Mouse (Mus musculus): ENCODE measurements around the gene Lancl3. TPM values are rescaled to one million over a fixed set of nuclear protein-coding genes. Genes with fewer than 3 reads are reported as not detected.

Lancl3 gene
- total and polyA plus RNA-seq, 2 experiments from 2014 or later, result 3.4 to 8.7 TPM

GRCm38 (mm10) chrX:9205121-9205520 is 5.4 kb downstream of the Lancl3 start:
- no peak for DNase-seq (ENCODE audit: low spot score)
- Histone ChIP-seq H3K9ac (replicated peaks; ENCODE audit: low read length) (no peak overlapping the region), H3K9me3 (ENCODE audit: low read length) (no peaks in the 10 kb centered on the region), H3K4me2 (ENCODE audit: low read depth, low read length) (no peak overlapping the region), H3K4me1 (ENCODE audit: insufficient read depth, low read length) (no peaks in the 10 kb centered on the region), H3K27ac (no peak overlapping the region), H3K27me3 (ENCODE audit: insufficient read depth, low read length) (no peaks in the 10 kb centered on the region), H3K36me3 (ENCODE audit: insufficient read depth, low read length) (no peaks in the 10 kb centered on the region), H3K4me3 (ENCODE audit: low read length) (no peak overlapping the region)
- no peak for ATAC-seq
- no peak for TF ChIP-seq CTCF (IDR thresholded peaks at IDR 0.05; ENCODE audit: low read depth)
- WGBS, result 68% methylated on average over 2 of the region's 2 CpGs

- H3K4me3 ChIP-seq (ENCODE audit: low read length), result no peak overlapping the region
- no peaks in the 10 kb centered on the region for H3K36me3 ChIP-seq (ENCODE audit: insufficient read depth, low read length)
- no peaks in the 10 kb centered on the region for H3K4me1 ChIP-seq (ENCODE audit: insufficient read depth, low read length)
- no peak overlapping the region for H3K27ac ChIP-seq
- DNase-seq (ENCODE audit: low spot score) (no peak), ATAC-seq (no peak)
- H3K27me3 ChIP-seq (ENCODE audit: insufficient read depth, low read length), result no peaks in the 10 kb centered on the region
- no peaks in the 10 kb centered on the region for H3K9me3 ChIP-seq (ENCODE audit: low read length)
- H3K4me2 ChIP-seq (ENCODE audit: low read depth, low read length), result no peak overlapping the region
- TF ChIP-seq CTCF (IDR thresholded peaks at IDR 0.05; ENCODE audit: low read depth), result peak; percentile 48
- H3K9ac ChIP-seq (replicated peaks; ENCODE audit: low read length), result no peak overlapping the region
- WGBS, result 90% methylated on average over 2 of the region's 2 CpGs
Observed at GRCm38 (mm10) chrX:9216244-9216643, 16.5 kb downstream of the Lancl3 start.

- no peak for TF ChIP-seq CTCF (IDR thresholded peaks at IDR 0.05; ENCODE audit: low read depth)
- no peak for ATAC-seq
Observed at GRCm38 (mm10) chrX:9219570-9219969, 19.9 kb downstream of the Lancl3 start.

DNA sequence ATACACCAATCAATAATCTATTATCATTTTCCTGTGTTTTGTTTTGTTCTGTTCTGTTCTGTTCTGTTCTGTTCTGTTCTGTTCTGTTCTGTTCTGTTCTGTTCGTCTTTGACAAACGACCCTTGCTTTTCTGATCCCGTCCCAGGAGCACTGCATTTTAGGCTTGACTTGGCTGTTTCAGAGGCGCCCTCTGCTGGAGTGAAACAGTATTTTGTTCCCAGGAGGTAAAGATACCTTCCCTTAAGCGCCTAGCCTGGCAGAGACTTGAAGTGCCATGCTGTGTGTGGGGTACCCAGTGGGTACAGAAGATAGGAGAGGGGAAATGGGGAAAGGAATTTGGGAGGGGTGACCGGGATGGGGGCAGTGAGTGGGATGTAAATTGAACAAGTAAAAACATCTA is 21.5 kb downstream of the Lancl3 start:
- H3K36me3 ChIP-seq (ENCODE audit: insufficient read depth, low read length), result no peaks in the 10 kb centered on the region
- H3K9me3 ChIP-seq (ENCODE audit: low read length), result no peaks in the 10 kb centered on the region
- no peak overlapping the region for H3K4me2 ChIP-seq (ENCODE audit: low read depth, low read length)
- 41% methylated on average over 6 of the region's 6 CpGs for WGBS
- no peak overlapping the region for H3K9ac ChIP-seq (replicated peaks; ENCODE audit: low read length)
- no peaks in the 10 kb centered on the region for H3K27me3 ChIP-seq (ENCODE audit: insufficient read depth, low read length)
- peak; percentile 62 for TF ChIP-seq CTCF (IDR thresholded peaks at IDR 0.05; ENCODE audit: low read depth)
- no peak overlapping the region for H3K4me3 ChIP-seq (ENCODE audit: low read length)
- ATAC-seq, result no peak
- DNase-seq (ENCODE audit: low spot score), result peak; percentile 30
- H3K4me1 ChIP-seq (ENCODE audit: insufficient read depth, low read length), result no peaks in the 10 kb centered on the region
- H3K27ac ChIP-seq, result no peak overlapping the region

More at GRCm38 (mm10) chrX:9219570-9219969, 19.9 kb downstream of the Lancl3 start:
- Histone ChIP-seq H3K27ac (no peak overlapping the region), H3K9me3 (ENCODE audit: low read length) (no peaks in the 10 kb centered on the region), H3K4me3 (ENCODE audit: low read length) (no peak overlapping the region), H3K36me3 (ENCODE audit: insufficient read depth, low read length) (no peaks in the 10 kb centered on the region), H3K27me3 (ENCODE audit: insufficient read depth, low read length) (no peaks in the 10 kb centered on the region), H3K4me1 (ENCODE audit: insufficient read depth, low read length) (no peaks in the 10 kb centered on the region), H3K9ac (replicated peaks; ENCODE audit: low read length) (no peak overlapping the region), H3K4me2 (ENCODE audit: low read depth, low read length) (no peak overlapping the region)
- no peak for DNase-seq (ENCODE audit: low spot score)
- 87% methylated on average over 3 of the region's 3 CpGs for WGBS

DNA sequence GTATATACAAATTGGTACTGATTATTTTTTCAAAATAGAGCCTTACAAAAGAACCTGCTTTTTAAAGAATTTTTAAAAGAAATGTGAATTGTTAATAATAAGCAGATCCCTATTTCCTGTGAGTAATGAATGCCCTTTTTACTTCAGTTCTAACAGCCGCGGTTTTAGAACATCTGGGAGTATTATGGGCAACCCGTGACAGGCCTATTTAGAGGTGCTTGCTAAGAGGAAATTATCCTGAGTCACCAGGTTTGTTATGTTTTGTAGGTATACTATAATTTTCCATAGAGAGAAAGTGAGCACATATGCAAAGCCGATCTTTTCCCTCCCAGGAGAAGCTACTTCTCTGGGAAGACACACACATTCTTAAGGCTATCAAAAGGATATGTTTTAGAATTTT is 22.0 kb downstream of the Lancl3 start:
- no peaks in the 10 kb centered on the region for H3K27me3 ChIP-seq (ENCODE audit: insufficient read depth, low read length)
- no peak overlapping the region for H3K27ac ChIP-seq
- DNase-seq (ENCODE audit: low spot score) (no peak), ATAC-seq (no peak)
- no peaks in the 10 kb centered on the region for H3K4me1 ChIP-seq (ENCODE audit: insufficient read depth, low read length)
- no peaks in the 10 kb centered on the region for H3K9me3 ChIP-seq (ENCODE audit: low read length)
- H3K4me3 ChIP-seq (ENCODE audit: low read length), result no peak overlapping the region
- WGBS, result 78% methylated on average over 4 of the region's 4 CpGs
- no peaks in the 10 kb centered on the region for H3K36me3 ChIP-seq (ENCODE audit: insufficient read depth, low read length)
- no peak for TF ChIP-seq CTCF (IDR thresholded peaks at IDR 0.05; ENCODE audit: low read depth)
- H3K4me2 ChIP-seq (ENCODE audit: low read depth, low read length), result no peak overlapping the region
- H3K9ac ChIP-seq (replicated peaks; ENCODE audit: low read length), result no peak overlapping the region

DNA sequence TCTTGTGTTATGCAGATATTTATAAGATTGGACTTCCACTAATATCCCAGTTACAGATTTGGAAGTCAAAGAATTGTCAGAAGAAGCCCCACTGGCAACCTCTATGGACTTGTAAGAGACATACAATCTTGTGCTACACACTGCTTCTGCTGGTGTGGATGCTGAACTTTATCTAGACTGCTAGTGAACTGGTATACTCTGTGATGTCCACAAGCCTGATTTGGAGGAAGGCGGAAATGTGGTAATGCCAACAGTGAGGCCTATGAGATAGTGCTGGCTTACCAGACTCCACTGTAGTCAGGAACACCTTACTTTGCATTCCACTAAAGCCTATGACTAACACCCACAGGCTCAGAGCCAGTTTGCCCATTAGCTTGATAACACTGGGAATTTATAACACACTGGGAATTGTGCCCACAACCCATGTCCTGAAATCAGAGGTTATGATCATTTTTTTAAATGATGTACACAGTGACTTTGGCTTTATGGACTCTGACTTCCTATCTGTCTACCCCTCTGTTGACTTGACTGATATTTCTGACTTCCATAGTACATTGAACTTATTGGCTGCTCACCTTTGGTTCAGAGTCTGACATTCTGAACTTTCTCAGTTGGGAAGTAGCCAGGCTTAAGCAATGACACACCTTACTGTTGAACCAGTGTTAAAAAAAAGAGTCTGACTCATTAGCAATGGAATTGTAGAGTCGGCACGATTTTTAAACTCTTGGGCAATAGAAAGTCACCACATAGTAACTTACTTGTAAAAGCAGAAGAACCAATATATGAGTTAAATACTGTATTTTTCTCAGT is 22.9 kb downstream of the Lancl3 start:
- 85% methylated on average over 3 of the region's 3 CpGs for WGBS
- H3K4me2 ChIP-seq (ENCODE audit: low read depth, low read length), result no peak overlapping the region
- ATAC-seq (no peak), DNase-seq (ENCODE audit: low spot score) (no peak)
- H3K4me1 ChIP-seq (ENCODE audit: insufficient read depth, low read length), result no peaks in the 10 kb centered on the region
- no peak overlapping the region for H3K4me3 ChIP-seq (ENCODE audit: low read length)
- H3K27ac ChIP-seq, result no peak overlapping the region
- TF ChIP-seq CTCF (IDR thresholded peaks at IDR 0.05; ENCODE audit: low read depth), result no peak
- no peak overlapping the region for H3K9ac ChIP-seq (replicated peaks; ENCODE audit: low read length)
- H3K9me3 ChIP-seq (ENCODE audit: low read length), result no peaks in the 10 kb centered on the region
- no peaks in the 10 kb centered on the region for H3K27me3 ChIP-seq (ENCODE audit: insufficient read depth, low read length)
- H3K36me3 ChIP-seq (ENCODE audit: insufficient read depth, low read length), result no peaks in the 10 kb centered on the region

- Histone ChIP-seq H3K27me3 (ENCODE audit: insufficient read depth, low read length) (no peaks in the 10 kb centered on the region), H3K9me3 (ENCODE audit: low read length) (no peaks in the 10 kb centered on the region), H3K4me3 (ENCODE audit: low read length) (no peak overlapping the region), H3K9ac (replicated peaks; ENCODE audit: low read length) (no peak overlapping the region), H3K27ac (no peak overlapping the region), H3K4me1 (ENCODE audit: insufficient read depth, low read length) (no peaks in the 10 kb centered on the region), H3K36me3 (ENCODE audit: insufficient read depth, low read length) (no peaks in the 10 kb centered on the region), H3K4me2 (ENCODE audit: low read depth, low read length) (no peak overlapping the region)
- TF ChIP-seq CTCF (IDR thresholded peaks at IDR 0.05; ENCODE audit: low read depth), result no peak
- no peak for DNase-seq (ENCODE audit: low spot score)
- no peak for ATAC-seq
- whole genome bisulfite sequencing, result 72% methylated on average over 2 of the region's 2 CpGs
Observed at GRCm38 (mm10) chrX:9227105-9227504, 27.4 kb downstream of the Lancl3 start.

Measured in hindbrain, postnatal 0 days (tissue).